Mouse (Mus musculus) cortical plate, adult 2 months (tissue): Measurements from ENCODE around the gene Dhx58. TPM values are rescaled to one million over a fixed set of nuclear protein-coding genes. Genes with fewer than 3 reads are reported as not detected.
A peak's percentile ranks its signal among the peaks of the same experiment; 100 is the strongest.

Experiments used
- H3K27ac ChIP-seq: fragments of 200-500 bp; 2 replicates; pipeline ENCODE4 v1.5.1; 2012; ENCODE audit warnings: low read length, control low read depth, inconsistent platforms; ENCODE audit not compliant: insufficient read depth
- H3K4me1 ChIP-seq: fragments of 200-500 bp; 2 replicates; pipeline ENCODE4 v1.6.1; 2011; ENCODE audit warnings: low read length; ENCODE audit not compliant: control insufficient read depth, insufficient read depth
- H3K4me3 ChIP-seq: fragments of 200-500 bp; 2 replicates; pipeline ENCODE4 v1.5.1; 2011; ENCODE audit warnings: mild to moderate bottlenecking, low read length, control low read depth; ENCODE audit not compliant: insufficient read depth
- CTCF ChIP-seq: fragments of 200-500 bp; IDR thresholded peaks from 2 replicates; pipeline ENCODE4 v1.5.1; 2011; ENCODE audit warnings: mild to moderate bottlenecking, control low read depth, low read length; ENCODE audit not compliant: insufficient read depth; ENCODE audit errors: extremely low read depth
- POLR2A ChIP-seq: fragments of 200-500 bp; IDR thresholded peaks from 2 replicates; pipeline ENCODE4 v1.6.1; 2011; ENCODE audit warnings: mild to moderate bottlenecking, low read length, control low read depth; ENCODE audit not compliant: insufficient read depth; ENCODE audit errors: extremely low read depth
- polyA plus RNA-seq: library from polyadenylated mRNA; depleted of rRNA; stranded (reverse); fragments of >200 nt; gene quantifications from 2 replicates; pipeline ENCODE4 v1.2.3, GENCODE M21; 2012

The Dhx58 gene
- polyA plus RNA-seq, 1 experiment: 3.3 TPM

GRCm38 (mm10) chr11:100724919-100725512 lies 20.9 kb upstream of the Dhx58 start:
- Histone ChIP-seq H3K4me1 (peaks cover 18% of the 10 kb centered on the region), H3K4me3 (no peak overlapping the region), H3K27ac (peak overlapping the region; percentile 61)
- no peak for TF ChIP-seq CTCF
- no peak for TF ChIP-seq POLR2A

DNA sequence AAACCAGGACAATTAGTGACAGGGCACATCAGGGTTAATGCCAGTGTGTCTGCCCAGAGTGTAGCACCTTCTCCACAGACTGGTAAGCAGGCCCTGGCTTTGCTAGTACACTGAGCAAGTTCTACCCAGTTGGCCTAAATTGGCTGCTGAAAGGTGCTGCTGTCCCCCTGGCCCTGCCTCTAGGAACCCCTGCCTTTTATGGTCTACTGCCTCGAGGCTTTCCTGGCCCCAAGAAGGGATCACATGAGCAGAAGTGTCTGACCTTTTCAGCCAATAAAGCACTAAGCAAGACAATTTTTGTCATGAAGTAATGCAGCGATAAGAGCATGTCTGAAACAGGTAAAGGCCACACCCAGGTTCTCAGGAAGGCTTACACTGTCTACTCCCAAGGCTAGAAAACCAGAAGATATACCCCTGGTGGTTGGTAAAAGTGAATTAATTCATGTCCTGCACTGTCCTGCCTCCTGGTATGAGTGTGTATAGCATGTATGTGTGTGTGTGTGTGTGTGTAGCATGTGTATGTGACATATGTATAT lies 18.5 kb upstream of the Dhx58 start:
- TF ChIP-seq POLR2A: no peak
- no peak for TF ChIP-seq CTCF
- Histone ChIP-seq H3K4me3 (no peak overlapping the region), H3K4me1 (peaks cover 26% of the 10 kb centered on the region), H3K27ac (0 out of 2 replicates have a peak overlapping the region, but pooled peaks have one; percentile 60)

GRCm38 (mm10) chr11:100721776-100722492 lies 17.9 kb upstream of the Dhx58 start:
- Histone ChIP-seq H3K27ac (peak overlapping the region; percentile 60), H3K4me3 (no peak overlapping the region), H3K4me1 (peaks cover 26% of the 10 kb centered on the region)
- TF ChIP-seq CTCF: no peak
- no peak for TF ChIP-seq POLR2A

DNA sequence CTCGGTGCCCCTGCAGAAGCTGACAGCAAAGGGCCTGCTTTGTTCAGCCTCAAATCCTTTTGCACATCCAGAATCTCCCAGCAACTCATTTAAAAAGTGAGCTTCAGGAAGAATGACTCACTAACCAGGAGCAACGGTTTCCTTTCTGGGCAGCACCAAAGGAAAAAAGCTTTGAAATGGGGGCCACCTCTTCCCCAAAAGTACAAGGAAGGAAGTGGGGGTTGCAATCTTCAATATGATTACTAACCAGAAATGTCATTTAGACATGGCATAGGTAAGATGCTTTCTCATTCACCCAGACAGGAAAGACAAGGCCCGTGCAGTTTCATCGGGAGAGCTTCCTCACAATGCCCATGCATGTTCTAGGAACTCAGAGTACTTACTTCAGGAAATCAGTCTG lies 17.2 kb upstream of the Dhx58 start:
- peaks cover 26% of the 10 kb centered on the region for H3K4me1 ChIP-seq
- peak overlapping the region; percentile 68 for H3K27ac ChIP-seq
- no peak overlapping the region for H3K4me3 ChIP-seq
- TF ChIP-seq CTCF (no peak), POLR2A (no peak)

GRCm38 (mm10) chr11:100720345-100720744 lies 16.3 kb upstream of the Dhx58 start:
- H3K4me3 ChIP-seq: no peak overlapping the region
- H3K4me1 ChIP-seq: peaks cover 26% of the 10 kb centered on the region
- H3K27ac ChIP-seq: peak overlapping the region; percentile 68
- TF ChIP-seq POLR2A: no peak

DNA sequence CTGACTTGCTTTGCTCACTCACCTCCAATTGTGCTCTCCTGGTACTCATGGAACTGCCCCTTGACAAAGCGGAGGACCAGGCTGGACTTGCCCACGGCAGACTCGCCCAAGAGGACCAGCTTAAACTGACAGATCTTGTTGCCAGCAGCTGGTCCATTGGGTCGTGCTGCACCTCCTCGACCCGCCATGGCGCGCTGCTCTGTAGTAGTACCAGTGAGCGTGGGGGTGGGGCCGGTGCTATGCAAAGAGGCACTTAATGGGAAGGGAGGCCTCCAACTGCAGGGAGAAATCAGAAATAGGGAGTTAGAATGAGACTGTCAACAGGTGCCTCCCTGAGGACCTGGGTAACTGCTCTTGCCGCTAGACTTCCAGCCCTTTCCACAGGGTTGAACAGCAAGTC lies 15.8 kb upstream of the Dhx58 start:
- no peak for TF ChIP-seq CTCF
- TF ChIP-seq POLR2A: no peak
- no peak overlapping the region for H3K4me3 ChIP-seq
- peak overlapping the region; percentile 45; the same call in 1 of the 2 replicates for H3K27ac ChIP-seq
- H3K4me1 ChIP-seq: peaks cover 24% of the 10 kb centered on the region

DNA sequence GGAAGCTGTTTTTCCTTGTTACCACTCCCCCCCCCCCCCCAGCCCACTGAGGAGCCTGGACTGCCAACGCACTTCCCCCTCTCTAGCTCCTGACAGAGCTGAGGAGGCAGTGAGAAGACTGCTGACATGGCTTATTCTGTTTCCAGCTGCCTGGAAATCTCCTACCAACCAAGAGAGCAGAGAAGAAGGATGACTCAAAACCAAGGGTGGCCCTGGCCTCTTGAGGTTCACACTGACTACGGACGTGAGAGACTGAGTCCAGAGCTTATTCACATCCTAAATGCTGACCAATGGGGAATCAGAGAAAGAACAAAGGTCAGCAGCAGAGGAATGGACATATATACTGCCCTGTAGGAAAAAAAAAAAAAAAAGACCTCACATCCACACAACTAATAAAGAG lies 15.2 kb upstream of the Dhx58 start:
- Histone ChIP-seq H3K27ac (peak overlapping the region; percentile 92; the same call in 1 of the 2 replicates), H3K4me1 (peaks cover 24% of the 10 kb centered on the region), H3K4me3 (no peak overlapping the region)
- TF ChIP-seq CTCF (no peak), POLR2A (no peak)

GRCm38 (mm10) chr11:100718866-100719265 lies 14.8 kb upstream of the Dhx58 start:
- H3K4me1 ChIP-seq: peaks cover 24% of the 10 kb centered on the region
- TF ChIP-seq CTCF (no peak), POLR2A (no peak)
- H3K27ac ChIP-seq: peak overlapping the region; percentile 92; the same call in 1 of the 2 replicates
- H3K4me3 ChIP-seq: no peak overlapping the region

- Histone ChIP-seq H3K4me1 (peaks cover 24% of the 10 kb centered on the region), H3K4me3 (no peak overlapping the region), H3K27ac (no peak overlapping the region)
- TF ChIP-seq CTCF (no peak), POLR2A (no peak)
These were observed 14.4 kb upstream of the Dhx58 start for GRCm38 (mm10) chr11:100718462-100718861.

DNA sequence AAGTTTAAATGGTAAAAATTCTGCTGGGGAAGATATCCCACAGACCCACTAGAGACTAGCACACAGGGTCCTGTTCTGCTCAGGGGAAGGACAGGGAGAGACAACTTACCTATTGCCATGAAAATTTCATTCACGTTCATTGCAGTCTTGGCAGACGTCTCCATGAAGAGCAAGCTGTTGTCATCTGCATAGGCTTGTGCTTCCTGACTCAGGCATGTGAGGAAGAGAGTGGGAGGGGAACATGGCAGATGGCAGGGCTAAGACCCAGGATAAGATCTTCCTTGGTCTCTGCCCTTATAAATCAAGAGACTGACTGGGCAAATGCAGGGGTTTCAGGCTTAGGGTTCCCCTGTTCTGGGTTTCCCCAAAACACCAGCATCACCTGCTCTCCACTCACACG lies 12.6 kb upstream of the Dhx58 start:
- no peak overlapping the region for H3K27ac ChIP-seq
- TF ChIP-seq POLR2A (no peak), CTCF (no peak)

More for the DNA sequence above, 12.6 kb upstream of the Dhx58 start:
- no peak overlapping the region for H3K4me3 ChIP-seq
- peaks cover 18% of the 10 kb centered on the region for H3K4me1 ChIP-seq
